Mouse (Mus musculus) CH12.LX (cell line): ENCODE measurements around the gene Psd. TPM values are rescaled to one million over a fixed set of nuclear protein-coding genes. Genes with fewer than 3 reads are reported as not detected.

Experiments
- DNase-seq: peaks from one replicate; pipeline ENCODE4 v3.0.0-alpha.2; 2013; ENCODE audit errors: extremely low read depth
- H3K27ac ChIP-seq: 2 replicates; pipeline ENCODE4 v1.5.1; 2012; ENCODE audit warnings: low read depth, mild to moderate bottlenecking, control low read depth, moderate library complexity; ENCODE audit not compliant: insufficient read depth
- H3K27me3 ChIP-seq: replicated peaks from 2 replicates; pipeline ENCODE3; 2012; ENCODE audit warnings: inconsistent platforms
- H3K36me3 ChIP-seq, 2 experiments: replicated peaks in 1 of 2; 2 replicates each; pipeline versions ENCODE3 to v1.6.1; 2012; ENCODE audit warnings: inconsistent platforms in 1 of 2, low read length in 1 of 2, mild to moderate bottlenecking in 1 of 2, mixed read lengths in 1 of 2, moderate library complexity in 1 of 2; ENCODE audit not compliant: control insufficient read depth in 1 of 2, insufficient read depth in 1 of 2
- H3K4me1 ChIP-seq, 2 experiments: 2 replicates each; pipeline ENCODE4 v1.6.1; 2012; ENCODE audit warnings: inconsistent platforms in 1 of 2, moderate library complexity in 1 of 2; ENCODE audit not compliant: insufficient read depth in 2 of 2, control insufficient read depth in 1 of 2
- H3K4me2 ChIP-seq: 2 replicates; pipeline ENCODE4 v1.6.1; 2012; ENCODE audit warnings: low read depth, mild to moderate bottlenecking, control low read depth; ENCODE audit not compliant: poor library complexity, insufficient read depth, severe bottlenecking
- H3K4me3 ChIP-seq, 3 experiments: fragments of 150-350 bp in 1 of 3; sonication (generic) in 1 of 3; replicated peaks in 1 of 3; 2 replicates each; pipeline versions ENCODE3 to v1.5.1; 2011 to 2012; ENCODE audit warnings: low read depth in 2 of 3, low read length in 2 of 3, mild to moderate bottlenecking in 2 of 3, moderate library complexity in 2 of 3, control low read depth in 1 of 3, improper control_type of control experiment in 1 of 3, inconsistent platforms in 1 of 3, mixed read lengths in 1 of 3; ENCODE audit not compliant: poor library complexity in 1 of 3
- H3K79me2 ChIP-seq: replicated peaks from 2 replicates; pipeline ENCODE4 v1.6.1; 2012; ENCODE audit warnings: mild to moderate bottlenecking, moderate library complexity; ENCODE audit not compliant: control insufficient read depth, poor library complexity, insufficient read depth, severe bottlenecking; ENCODE audit errors: extremely low read depth
- H3K9ac ChIP-seq: 2 replicates; pipeline ENCODE4 v1.6.1; 2012; ENCODE audit warnings: low read depth, mild to moderate bottlenecking, control low read depth, moderate library complexity; ENCODE audit not compliant: insufficient read depth
- H3K9me3 ChIP-seq: replicated peaks from 2 replicates; pipeline ENCODE3; 2012; ENCODE audit warnings: low read length, inconsistent platforms, mixed read lengths
- BHLHE40 ChIP-seq: IDR thresholded peaks from 2 replicates; pipeline ENCODE4 v1.6.1; 2011; ENCODE audit warnings: mild to moderate bottlenecking, low read depth, low read length, improper control_type of control experiment
- CHD1 ChIP-seq: IDR thresholded peaks from 2 replicates; pipeline ENCODE4 v1.6.1; 2012; ENCODE audit warnings: low read depth, low read length, improper control_type of control experiment, inconsistent platforms
- CHD2 ChIP-seq: IDR thresholded peaks from 2 replicates; pipeline ENCODE4 v1.6.1; 2011; ENCODE audit warnings: low read length, improper control_type of control experiment
- CTCF ChIP-seq, 2 experiments: IDR thresholded peaks in 1 of 2; conservative IDR thresholded peaks in 1 of 2; 2 replicates each; pipeline ENCODE4 v1.5.1; 2011 to 2012; ENCODE audit warnings: low read depth in 2 of 2, low read length in 2 of 2, improper control_type of control experiment in 1 of 2, inconsistent platforms in 1 of 2, mild to moderate bottlenecking in 1 of 2, moderate library complexity in 1 of 2
- E2F4 ChIP-seq: IDR thresholded peaks from 2 replicates; pipeline ENCODE4 v1.6.1; 2011; ENCODE audit warnings: low read depth, low read length, improper control_type of control experiment; ENCODE audit not compliant: insufficient replicate concordance
- ELF1 ChIP-seq: IDR thresholded peaks from 2 replicates; pipeline ENCODE4 v1.6.1; 2014; ENCODE audit warnings: low read depth, mild to moderate bottlenecking, inconsistent platforms, low read length, improper control_type of control experiment
- EP300 ChIP-seq: IDR thresholded peaks from 2 replicates; pipeline ENCODE4 v1.6.1; 2011; ENCODE audit warnings: low read length, improper control_type of control experiment
- ETS1 ChIP-seq: conservative IDR thresholded peaks from 2 replicates; pipeline ENCODE4 v1.6.1; 2012; ENCODE audit warnings: low read depth, mild to moderate bottlenecking, inconsistent platforms, low read length, improper control_type of control experiment, moderate library complexity
- GABPA ChIP-seq: IDR thresholded peaks from 2 replicates; pipeline ENCODE4 v1.6.1; 2012; ENCODE audit warnings: low read depth, low read length, improper control_type of control experiment, inconsistent platforms; ENCODE audit not compliant: insufficient replicate concordance
- HCFC1 ChIP-seq: IDR thresholded peaks from 2 replicates; pipeline ENCODE4 v1.6.1; 2012; ENCODE audit warnings: low read depth, mild to moderate bottlenecking, inconsistent platforms, low read length, improper control_type of control experiment
- IRF4 ChIP-seq: IDR thresholded peaks from 2 replicates; pipeline ENCODE4 v1.6.1; 2014; ENCODE audit warnings: low read depth, mild to moderate bottlenecking, inconsistent platforms, low read length, improper control_type of control experiment
- JUND ChIP-seq: conservative IDR thresholded peaks from 2 replicates; pipeline ENCODE4 v1.6.1; 2011; ENCODE audit warnings: low read depth, low read length, improper control_type of control experiment
- KAT2A ChIP-seq: IDR thresholded peaks from 2 replicates; pipeline ENCODE4 v1.6.1; 2012; ENCODE audit warnings: low read length, improper control_type of control experiment, inconsistent platforms; ENCODE audit not compliant: insufficient replicate concordance
- MAFK ChIP-seq: IDR thresholded peaks from 2 replicates; pipeline ENCODE4 v1.6.1; 2011; ENCODE audit warnings: low read length, improper control_type of control experiment; ENCODE audit not compliant: insufficient replicate concordance
- MAZ ChIP-seq: IDR thresholded peaks from 2 replicates; pipeline ENCODE4 v1.6.1; 2012; ENCODE audit warnings: low read depth, mild to moderate bottlenecking, inconsistent platforms, low read length, improper control_type of control experiment, moderate library complexity
- MEF2A ChIP-seq: IDR thresholded peaks from 2 replicates; pipeline ENCODE4 v1.6.1; 2014; ENCODE audit warnings: low read depth, mild to moderate bottlenecking, inconsistent platforms, low read length, improper control_type of control experiment, borderline replicate concordance
- MXI1 ChIP-seq: IDR thresholded peaks from 2 replicates; pipeline ENCODE4 v1.6.1; 2011; ENCODE audit warnings: mild to moderate bottlenecking, low read depth, low read length, improper control_type of control experiment
- MYC ChIP-seq: IDR thresholded peaks from 2 replicates; pipeline ENCODE4 v1.6.1; 2011; ENCODE audit warnings: low read depth, mild to moderate bottlenecking, improper control_type of control experiment, low read length
- NELFE ChIP-seq: IDR thresholded peaks from 2 replicates; pipeline ENCODE4 v1.6.1; 2011; ENCODE audit warnings: low read depth, low read length, improper control_type of control experiment
- NRF1 ChIP-seq: IDR thresholded peaks from 2 replicates; pipeline ENCODE4 v1.6.1; 2014; ENCODE audit warnings: low read depth, mild to moderate bottlenecking, inconsistent platforms, low read length, improper control_type of control experiment, moderate library complexity
- PAX5 ChIP-seq: IDR thresholded peaks from 2 replicates; pipeline ENCODE4 v1.6.1; 2012; ENCODE audit warnings: low read length, inconsistent platforms, mixed read lengths
- POLR2AphosphoS2 ChIP-seq: IDR thresholded peaks from 2 replicates; pipeline ENCODE4 v1.6.1; 2011; ENCODE audit warnings: low read depth, low read length, improper control_type of control experiment
- RAD21 ChIP-seq: IDR thresholded peaks from 2 replicates; pipeline ENCODE4 v1.6.1; 2011; ENCODE audit warnings: low read depth, mild to moderate bottlenecking, low read length, improper control_type of control experiment, moderate library complexity
- SMC3 ChIP-seq: IDR thresholded peaks from 2 replicates; pipeline ENCODE4 v1.6.1; 2011; ENCODE audit warnings: low read depth, low read length, improper control_type of control experiment
- TBP ChIP-seq: conservative IDR thresholded peaks from 2 replicates; pipeline ENCODE4 v1.6.1; 2011; ENCODE audit warnings: low read depth, low read length, improper control_type of control experiment
- TCF12 ChIP-seq: IDR thresholded peaks from 2 replicates; pipeline ENCODE4 v1.6.1; 2014; ENCODE audit warnings: low read depth, mild to moderate bottlenecking, inconsistent platforms, low read length, improper control_type of control experiment
- USF1 ChIP-seq: IDR thresholded peaks from 2 replicates; pipeline ENCODE4 v1.6.1; 2014; ENCODE audit warnings: low read depth, mild to moderate bottlenecking, inconsistent platforms, low read length, improper control_type of control experiment
- ZC3H11A ChIP-seq: IDR thresholded peaks from 2 replicates; pipeline ENCODE4 v1.6.1; 2012; ENCODE audit warnings: low read depth, mild to moderate bottlenecking, inconsistent platforms, low read length, improper control_type of control experiment
- ZKSCAN1 ChIP-seq: IDR thresholded peaks from 2 replicates; pipeline ENCODE4 v1.6.1; 2012; ENCODE audit warnings: low read depth, inconsistent platforms, low read length, improper control_type of control experiment, borderline replicate concordance
- ZNF384 ChIP-seq: IDR thresholded peaks from 2 replicates; pipeline ENCODE4 v1.6.1; 2012; ENCODE audit warnings: low read depth, low read length, improper control_type of control experiment, inconsistent platforms
- dilution Hi-C: fragments of 300-500 bp; cut with MboI; formaldehyde crosslinking; loops from 2 replicates; pipeline ENCODE4 v1.14.3; 2020; ENCODE audit warnings: low sequenced_read_pairs; ENCODE audit not compliant: extremely low pct_unique_long_range_greater_than_20kb, extremely low pct_ligation_motif_present
- in situ Hi-C: fragments of 300-500 bp; cut with MboI; formaldehyde crosslinking; loops from 3 replicates; pipeline ENCODE4 v1.14.3; 2019; ENCODE audit warnings: low sequenced_read_pairs, low pct_ligation_motif_present, low pct_unique_long_range_greater_than_20kb, mixed read lengths
- polyA plus RNA-seq: library from polyadenylated mRNA; unstranded; fragments of >175 nt; gene quantifications from 2 replicates; pipeline ENCODE4 v1.2.1, GENCODE M21; 2012; ENCODE audit warnings: low read depth; ENCODE audit not compliant: insufficient read length
- total RNA-seq, 2 experiments: library from RNA; depleted of rRNA; stranded (reverse); fragments of 300-350 nt in 1 of 2; fragments of >200 nt in 1 of 2; gene quantifications; 2 replicates each; pipeline ENCODE4 v1.2.3; 2012 to 2014

Gene Psd
- total and polyA plus RNA-seq, 3 experiments = 0.70 to 20.1 (median 2.2) TPM

- no peak overlapping the region for H3K4me3 ChIP-seq
- H3K36me3 ChIP-seq = peaks cover 0 to 5% of the 10 kb centered on the region in 2 experiments
- no peak overlapping the region for H3K9ac ChIP-seq
- dilution Hi-C loops (no loop called here), in situ Hi-C loops (no loop called here)
- peaks cover 10 to 37% of the 10 kb centered on the region in 2 experiments for H3K4me1 ChIP-seq
- no peaks in the 10 kb centered on the region for H3K27me3 ChIP-seq
- DNase-seq = no peak
- no peak overlapping the region for H3K27ac ChIP-seq
- H3K4me2 ChIP-seq = no peak overlapping the region
- TF ChIP-seq NRF1 (no peak), SMC3 (no peak), NELFE (no peak)
- no peaks in the 10 kb centered on the region for H3K79me2 ChIP-seq
- no peaks in the 10 kb centered on the region for H3K9me3 ChIP-seq
These were observed 17.9 kb upstream of the Psd start for GRCm38 (mm10) chr19:46344710-46345419.

GRCm38 (mm10) chr19:46339287-46339971, 12.5 kb upstream of the Psd start:
- peak overlapping the region; percentile 87 for H3K4me2 ChIP-seq
- dilution Hi-C loops = no loop called here
- TF ChIP-seq GABPA (no peak), SMC3 (no peak), RAD21 (no peak), CHD2 (peak; percentile 57; the same call in 1 of the 2 replicates), TCF12 (0 out of 2 replicates have a peak, but pooled peaks have one; percentile 11), CTCF (conservative IDR thresholded peaks at IDR 0.05 in 1 of 2, IDR thresholded peaks at IDR 0.05 in 1 of 2; ENCODE audit: low read depth in 2 of 2, low read length in 2 of 2) (no peak; a peak in 1 of 4 replicates), PAX5 (no peak), MYC (no peak), TBP (no peak), CHD1 (no peak), IRF4 (no peak; the same call in 1 of the 2 replicates), NRF1 (peak; percentile 26; the same call in 1 of the 2 replicates), E2F4 (no peak), JUND (no peak), ZKSCAN1 (no peak), EP300 (peak; percentile 22), USF1 (no peak), ZC3H11A (no peak), HCFC1 (no peak), ELF1 (peak; percentile 55), KAT2A (0 out of 2 replicates have a peak, but pooled peaks have one; percentile 30), MXI1 (peak; percentile 53; the same call in 1 of the 2 replicates), BHLHE40 (no peak), MAZ (no peak), MAFK (no peak), ETS1 (0 out of 2 replicates have a peak, but pooled peaks have one; percentile 7), ZNF384 (no peak), POLR2AphosphoS2 (no peak), MEF2A (peak; percentile 31; the same call in 1 of the 2 replicates)

More at GRCm38 (mm10) chr19:46339287-46339971, 12.5 kb upstream of the Psd start:
- in situ Hi-C loops = no loop called here
- peak overlapping the region; percentile 68 for H3K27ac ChIP-seq
- peaks cover 16 to 57% of the 10 kb centered on the region in 2 experiments for H3K4me1 ChIP-seq
- peak overlapping the region; percentile 79 for H3K9ac ChIP-seq
- 0 out of 2 replicates have a peak, but pooled peaks cover 2% of the 10 kb centered on the region for H3K79me2 ChIP-seq
- no peaks in the 10 kb centered on the region for H3K27me3 ChIP-seq
- peak overlapping the region; percentile 51 to 84 (median 61) for H3K4me3 ChIP-seq
- H3K36me3 ChIP-seq = peaks cover 0 to 13% of the 10 kb centered on the region in 2 experiments
- no peaks in the 10 kb centered on the region for H3K9me3 ChIP-seq
- peak; percentile 72 for DNase-seq
